Comparison of ENCODE assay signal across 10 mouse cellular contexts in genomic region chr16:35587046-35587779, GRCm38 (mm10). TPM values are rescaled to one million over a fixed set of nuclear protein-coding genes. Genes with fewer than 3 reads are reported as not detected.
DNase-seq lines count a peak whose midpoint lies in the region; ATAC-seq and TF ChIP-seq lines count a peak whose summit lies in the region.
"Had no signal": no experiment of that assay in that cellular context is flagged by ENCODE, and none has a peak within 500 bp of the region (broad histone marks: within the 10 kb centered on the region; RNA-seq: fewer than 3 reads in every experiment).

No protein-coding gene starts in this region.

- peak overlapping the region; percentile 59; the same call in 1 of the 2 replicates for H3K9ac ChIP-seq in heart, embryonic 13.5 days
- peak overlapping the region; percentile 78 for H3K9ac ChIP-seq in ES-E14 (ENCODE audit: insufficient read depth, low read depth, low read length, poor library complexity, severe bottlenecking)
- H3K9ac ChIP-seq in forebrain, embryonic 14.5 days (ENCODE audit: low read length), result peak overlapping the region; percentile 46
- H3K9ac ChIP-seq: stomach, embryonic 15.5 days had no signal

- peak overlapping the region; percentile 72 for H3K4me2 ChIP-seq in heart, embryonic 13.5 days
- peak overlapping the region; percentile 37 for H3K4me2 ChIP-seq in forebrain, embryonic 14.5 days (ENCODE audit: low read length)

- H3K4me3 ChIP-seq in heart, embryonic 13.5 days, result peak overlapping the region; percentile 45
- H3K4me3 ChIP-seq in ES-E14 (ENCODE audit: insufficient read depth in 1 of 2, low read depth in 1 of 2, low read length in 2 of 2, poor library complexity in 1 of 2, severe bottlenecking in 1 of 2), result peak overlapping the region; percentile 57
- H3K4me3 ChIP-seq in forebrain, embryonic 14.5 days (ENCODE audit: low read depth, low read length), result no peak overlapping the region
- peak overlapping the region; percentile 43 for H3K4me3 ChIP-seq in midbrain, embryonic 10.5 days

- H3K9me3 ChIP-seq in heart, embryonic 13.5 days, result no peaks in the 10 kb centered on the region
- H3K9me3 ChIP-seq in ES-E14 (ENCODE audit: control insufficient read depth, insufficient read depth, low read depth, low read length), result no peaks in the 10 kb centered on the region
- no peaks in the 10 kb centered on the region for H3K9me3 ChIP-seq in forebrain, embryonic 14.5 days (replicated peaks; ENCODE audit: control insufficient read depth, low read length)
- H3K9me3 ChIP-seq in midbrain, embryonic 10.5 days (replicated peaks), result no peaks in the 10 kb centered on the region
- H3K9me3 ChIP-seq: stomach, embryonic 15.5 days had no signal

- no peak overlapping the region for H3K27ac ChIP-seq in heart, embryonic 13.5 days (replicated peaks)
- peak overlapping the region; percentile 85 for H3K27ac ChIP-seq in ES-E14 (ENCODE audit: insufficient read depth, low read depth, low read length, poor library complexity, severe bottlenecking)
- H3K27ac ChIP-seq in forebrain, embryonic 14.5 days (ENCODE audit: low read depth, low read length), result peak overlapping the region; percentile 91
- H3K27ac ChIP-seq in midbrain, embryonic 10.5 days (replicated peaks), result peak overlapping the region; percentile 96
- H3K27ac ChIP-seq: stomach, embryonic 15.5 days had no signal

- DNase-seq in heart, postnatal 4 days, result no peak
- DNase-seq in ES-E14 (ENCODE audit: low read depth, low spot score), result no peak
- peak; percentile 69 for DNase-seq in forebrain, embryonic 14.5 days (ENCODE audit: low spot score)
- no peak for DNase-seq in midbrain, embryonic 10.5 days (ENCODE audit: low spot score)
- no peak for DNase-seq in gastrocnemius, adult 18-20 months (ENCODE audit: low spot score)
- no peak for DNase-seq in urinary bladder, postnatal 10 days (ENCODE audit: low spot score)
- DNase-seq: cerebellum, adult 11-12 months had no signal

- H3K4me1 ChIP-seq in heart, embryonic 13.5 days, result peaks cover 22% of the 10 kb centered on the region
- peaks cover 17 to 30% of the 10 kb centered on the region in 2 experiments; a peak in 3 of 4 replicates for H3K4me1 ChIP-seq in ES-E14 (ENCODE audit: control insufficient read depth in 2 of 2, insufficient read depth in 2 of 2, low read length in 2 of 2, poor library complexity in 1 of 2)
- peaks cover 78% of the 10 kb centered on the region for H3K4me1 ChIP-seq in forebrain, embryonic 14.5 days (ENCODE audit: control insufficient read depth, insufficient read depth, low read length)
- peaks cover 99% of the 10 kb centered on the region for H3K4me1 ChIP-seq in midbrain, embryonic 10.5 days

- no peaks in the 10 kb centered on the region for H3K36me3 ChIP-seq in heart, embryonic 13.5 days
- no peaks in the 10 kb centered on the region for H3K36me3 ChIP-seq in ES-E14 (ENCODE audit: control insufficient read depth, insufficient read depth, low read length, poor library complexity, severe bottlenecking)
- H3K36me3 ChIP-seq in forebrain, embryonic 14.5 days (ENCODE audit: control insufficient read depth, insufficient read depth, low read length), result no peaks in the 10 kb centered on the region
- H3K36me3 ChIP-seq in midbrain, embryonic 10.5 days, result 0 out of 2 replicates have a peak, but pooled peaks cover 2% of the 10 kb centered on the region
- H3K36me3 ChIP-seq: stomach, embryonic 15.5 days had no signal

- in situ Hi-C loops in ES-E14 (cut with MboI; ENCODE audit: low sequenced_read_pairs in 2 of 2, unreplicated experiment in 2 of 2), result no loop called here

- ATAC-seq in heart, embryonic 13.5 days (ENCODE audit: extremely low read depth, insufficient number of reproducible peaks, low FRiP score, low TSS enrichment), result no peak
- ATAC-seq in forebrain, embryonic 14.5 days, result peak; percentile 4; the same call in 1 of the 2 replicates
- no peak for ATAC-seq in megakaryocyte progenitor cell, adult 5-6 weeks (replicated peaks; ENCODE audit: poor library complexity)

- WGBS in heart, embryonic 13.5 days, result 58% methylated on average over 8 of the region's 8 CpGs
- 30% methylated on average over 8 of the region's 8 CpGs for WGBS in forebrain, embryonic 14.5 days
- WGBS in midbrain, embryonic 10.5 days, result 32% methylated on average over 8 of the region's 8 CpGs

- H3K27me3 ChIP-seq in heart, embryonic 13.5 days (replicated peaks), result peaks cover 61% of the 10 kb centered on the region
- H3K27me3 ChIP-seq in forebrain, embryonic 14.5 days (replicated peaks; ENCODE audit: control insufficient read depth, insufficient read depth, low read length), result no peaks in the 10 kb centered on the region
- peaks cover 7% of the 10 kb centered on the region; the same call in 1 of the 2 replicates for H3K27me3 ChIP-seq in midbrain, embryonic 10.5 days (ENCODE audit: low read depth, poor library complexity, severe bottlenecking)
- H3K27me3 ChIP-seq: stomach, embryonic 15.5 days had no signal

TF ChIP-seq in ES-E14, 5 proteins besides CTCF, POLR2A, EP300 and RAD21:
- TF ChIP-seq CHD2 (IDR thresholded peaks at IDR 0.05; ENCODE audit: low read depth, low read length) (no peak), MAFK (IDR thresholded peaks at IDR 0.05; ENCODE audit: insufficient read depth, low read depth, low read length) (no peak), HCFC1 (IDR thresholded peaks at IDR 0.05; ENCODE audit: borderline replicate concordance, insufficient read depth, low read length) (no peak), ZNF384 (IDR thresholded peaks at IDR 0.05; ENCODE audit: low read depth, low read length) (no peak), ZC3H11A (IDR thresholded peaks at IDR 0.05; ENCODE audit: borderline replicate concordance, low read depth, low read length) (no peak)

RNA-seq across cellular contexts. Expression of gene Sema5b, which starts 46.3 kb away (rescaled TPM):
- 1.1 and 2.0 TPM in 2 replicates for polyA plus RNA-seq in heart, embryonic 13.5 days (2015; fragmentation: Nextera tagmentation; extraction: Ambion mirVana)
- 1 to 10 TPM; 2.1 to 2.8 TPM for total RNA-seq in heart, postnatal 4 days (2021)
- 6.4 and 13.3 TPM in 2 replicates for total RNA-seq in ES-E14 (2012; rRNA removed)
- polyA plus RNA-seq in forebrain, embryonic 14.5 days (2014; fragmentation: Nextera tagmentation; extraction: Ambion mirVana), result 10.5 and 13.7 TPM in 2 replicates
- 59.1 and 72.3 TPM in 2 replicates for polyA plus RNA-seq in midbrain, embryonic 10.5 days (2016; fragmentation: Nextera tagmentation; extraction: Ambion mirVana)
- total RNA-seq in gastrocnemius, adult 18-20 months (2021), result under 1 TPM; 0.23 to 0.24 TPM
- total RNA-seq in megakaryocyte progenitor cell, adult 5-6 weeks (2015), result not detected in 2 replicates
- total RNA-seq in megakaryocyte progenitor cell, adult 5-6 weeks (2017), result not detected in 2 replicates
